Mouse (Mus musculus) lung, embryonic 14.5 days (tissue): ENCODE data around the gene Mrpl1. TPM values are rescaled to one million over a fixed set of nuclear protein-coding genes. Genes with fewer than 3 reads are reported as not detected.

Experiments
- ATAC-seq: fragments of 200-750 bp; cut with Nextera tagmentation; 2 replicates; pipeline ENCODE4 v1.8.0; 2017; ENCODE audit warnings: mild to moderate bottlenecking, moderate TSS enrichment, moderate library complexity; ENCODE audit not compliant: insufficient read depth
- DNase-seq: peaks from one replicate; pipeline ENCODE4 v3.0.0-alpha.2; 2015
- H3K27ac ChIP-seq: fragments of 300-500 bp; sonication (generic); 2 replicates; pipeline ENCODE4 v1.5.1; 2014; ENCODE audit warnings: low read depth, mild to moderate bottlenecking, moderate library complexity
- H3K27me3 ChIP-seq: fragments of 300-500 bp; sonication (generic); 2 replicates; pipeline ENCODE4 v1.6.1; 2014; ENCODE audit warnings: low read length, control low read depth; ENCODE audit not compliant: insufficient read depth
- H3K36me3 ChIP-seq: fragments of 300-500 bp; sonication (generic); 2 replicates; pipeline ENCODE4 v1.6.1; 2014; ENCODE audit warnings: control low read depth; ENCODE audit not compliant: insufficient read depth
- H3K4me1 ChIP-seq: fragments of 300-500 bp; sonication (generic); 2 replicates; pipeline ENCODE4 v1.6.1; 2014; ENCODE audit warnings: antibody characterized with exemption, control low read depth; ENCODE audit not compliant: insufficient read depth
- H3K4me2 ChIP-seq: fragments of 300-500 bp; sonication (generic); 2 replicates; pipeline ENCODE4 v1.6.1; 2014; ENCODE audit warnings: mild to moderate bottlenecking
- H3K4me3 ChIP-seq: fragments of 300-500 bp; sonication (generic); 2 replicates; pipeline ENCODE4 v1.5.1; 2014; ENCODE audit warnings: low read depth, low read length
- H3K9ac ChIP-seq: fragments of 300-500 bp; sonication (generic); 2 replicates; pipeline ENCODE4 v1.6.1; 2014
- H3K9me3 ChIP-seq: fragments of 300-500 bp; sonication (generic); 2 replicates; pipeline ENCODE4 v1.6.1; 2016; ENCODE audit warnings: low read depth, low read length, control low read depth
- CTCF ChIP-seq: IDR thresholded peaks from 2 replicates; pipeline ENCODE4 v1.5.1; 2016; ENCODE audit warnings: antibody characterized with exemption, low read depth
- WGBS: fragments of 180-500 bp; shearing (Covaris S2); extraction: QIAGEN DNeasy Blood & Tissue Kit; methylation state at CpG from one replicate; pipeline ENCODE4 v1.1.7; 2014; 5-methylcytosine and 5-hydroxymethylcytosine counted together
- polyA plus RNA-seq: library from polyadenylated mRNA; unstranded; fragments of >200 nt; fragmentation: Nextera tagmentation; extraction: Ambion mirVana; gene quantifications from 2 replicates; pipeline ENCODE4 v1.2.1, GENCODE M21; 2014

Mrpl1 gene
- polyA plus RNA-seq = 19.8 and 22.1 TPM in 2 replicates

- peaks cover 9% of the 10 kb centered on the region; the same call in 1 of the 2 replicates for H3K4me1 ChIP-seq
- WGBS = under 1% methylated on average over 17 of the region's 17 CpGs
- DNase-seq = peak; percentile 68
- peak within 1 kb of the TSS; percentile 81 for H3K4me2 ChIP-seq
- H3K9me3 ChIP-seq = no peaks in the 10 kb centered on the region
- ATAC-seq = peak; percentile 81
- H3K9ac ChIP-seq = peak within 1 kb of the TSS; percentile 76
- peaks cover 7% of the 10 kb centered on the region for H3K36me3 ChIP-seq
- no peak for TF ChIP-seq CTCF
- H3K4me3 ChIP-seq = peak within 1 kb of the TSS; percentile 77
- no peaks in the 10 kb centered on the region for H3K27me3 ChIP-seq
- peak within 1 kb of the TSS; percentile 92 for H3K27ac ChIP-seq
These were observed at the start of gene Mrpl1 for GRCm38 (mm10) chr5:96209459-96209858. TSS of gene Mrpl1 (plus strand) at chr5:96209493.

- H3K4me2 ChIP-seq = peak overlapping the region; percentile 60
- no peaks in the 10 kb centered on the region for H3K27me3 ChIP-seq
- H3K27ac ChIP-seq = peak overlapping the region; percentile 99
- H3K9ac ChIP-seq = peak overlapping the region; percentile 98
- no peaks in the 10 kb centered on the region for H3K9me3 ChIP-seq
- peaks cover 17% of the 10 kb centered on the region for H3K4me1 ChIP-seq
- DNase-seq (peak; percentile 75), ATAC-seq (0 out of 2 replicates have a peak, but pooled peaks have one; percentile 2)
- no peaks in the 10 kb centered on the region for H3K36me3 ChIP-seq
- under 1% methylated on average over 45 of the region's 50 CpGs for WGBS
- peak; percentile 23; the same call in 1 of the 2 replicates for TF ChIP-seq CTCF
- H3K4me3 ChIP-seq = peak overlapping the region; percentile 93
These were observed 48.6 kb upstream of the Mrpl1 start for GRCm38 (mm10) chr5:96160467-96161262.

- H3K36me3 ChIP-seq = no peaks in the 10 kb centered on the region
These were observed 48.1 kb upstream of the Mrpl1 start for GRCm38 (mm10) chr5:96161263-96161577.

GRCm38 (mm10) chr5:96161578-96162398, 47.5 kb upstream of the Mrpl1 start:
- TF ChIP-seq CTCF = no peak
- peak; percentile 48 for ATAC-seq
- Histone ChIP-seq H3K27ac (peak overlapping the region; percentile 99), H3K9me3 (no peaks in the 10 kb centered on the region), H3K4me1 (peaks cover 17% of the 10 kb centered on the region), H3K4me2 (peak overlapping the region; percentile 60), H3K9ac (peak overlapping the region; percentile 98), H3K36me3 (no peaks in the 10 kb centered on the region), H3K27me3 (no peaks in the 10 kb centered on the region), H3K4me3 (peak overlapping the region; percentile 93)
- DNase-seq = peak; percentile 64
- WGBS = under 1% methylated on average over 91 of the region's 114 CpGs

More at GRCm38 (mm10) chr5:96161263-96161577, 48.1 kb upstream of the Mrpl1 start:
- Histone ChIP-seq H3K4me2 (peak overlapping the region; percentile 60), H3K9ac (peak overlapping the region; percentile 98), H3K4me1 (peaks cover 17% of the 10 kb centered on the region), H3K9me3 (no peaks in the 10 kb centered on the region), H3K27ac (peak overlapping the region; percentile 99), H3K27me3 (no peaks in the 10 kb centered on the region), H3K4me3 (peak overlapping the region; percentile 93)
- ATAC-seq (peak; percentile 16), DNase-seq (no peak)
- TF ChIP-seq CTCF = no peak
- WGBS = 1% methylated on average over 28 of the region's 45 CpGs

- Histone ChIP-seq H3K36me3 (no peaks in the 10 kb centered on the region), H3K4me1 (peaks cover 17% of the 10 kb centered on the region), H3K9me3 (no peaks in the 10 kb centered on the region), H3K4me3 (peak overlapping the region; percentile 93), H3K4me2 (peak overlapping the region; percentile 60), H3K27me3 (no peaks in the 10 kb centered on the region), H3K27ac (peak overlapping the region; percentile 99), H3K9ac (peak overlapping the region; percentile 98)
- ATAC-seq = peak; percentile 88
- DNase-seq = peak; percentile 92
- TF ChIP-seq CTCF = no peak
- under 1% methylated on average over 56 of the region's 56 CpGs for WGBS
These were observed 46.6 kb upstream of the Mrpl1 start for GRCm38 (mm10) chr5:96162399-96163331.

- H3K27ac ChIP-seq = peak overlapping the region; percentile 99
- H3K4me2 ChIP-seq = peak overlapping the region; percentile 60
- ATAC-seq = no peak
- no peaks in the 10 kb centered on the region for H3K27me3 ChIP-seq
- 0% methylated on average over 1 of the region's 1 CpGs for WGBS
- no peaks in the 10 kb centered on the region for H3K36me3 ChIP-seq
- H3K4me1 ChIP-seq = peaks cover 17% of the 10 kb centered on the region
- DNase-seq = no peak
- H3K9ac ChIP-seq = peak overlapping the region; percentile 98
- H3K4me3 ChIP-seq = peak overlapping the region; percentile 93
- TF ChIP-seq CTCF = no peak
- H3K9me3 ChIP-seq = no peaks in the 10 kb centered on the region
These were observed 45.8 kb upstream of the Mrpl1 start for GRCm38 (mm10) chr5:96163396-96164020.
